Mouse (Mus musculus): ENCODE measurements around the gene Slc29a1. TPM values are rescaled to one million over a fixed set of nuclear protein-coding genes. Genes with fewer than 3 reads are reported as not detected.

The Slc29a1 gene
- polyA plus RNA-seq, 1 experiment = 132 TPM

- H3K4me1 ChIP-seq (ENCODE audit: control insufficient read depth, insufficient read depth, low read length) = no peaks in the 10 kb centered on the region
- H3K36me3 ChIP-seq (ENCODE audit: control insufficient read depth, insufficient read depth, low read length, poor library complexity, severe bottlenecking) = no peaks in the 10 kb centered on the region
- H3K9me3 ChIP-seq (replicated peaks; ENCODE audit: control insufficient read depth, insufficient read depth, low read length, poor library complexity, severe bottlenecking) = no peaks in the 10 kb centered on the region
- TF ChIP-seq EP300 (IDR thresholded peaks at IDR 0.05; ENCODE audit: insufficient read depth, low read depth, low read length) (no peak), POLR2A (IDR thresholded peaks at IDR 0.05; ENCODE audit: insufficient read depth, low read length) (peak; percentile 45)
- H3K4me3 ChIP-seq (ENCODE audit: low read depth, low read length) = peak within 1 kb of the TSS; percentile 79
- H3K27me3 ChIP-seq (ENCODE audit: control insufficient read depth, insufficient read depth, low read length, poor library complexity, severe bottlenecking) = no peaks in the 10 kb centered on the region
- H3K9ac ChIP-seq (ENCODE audit: low read depth, poor library complexity, severe bottlenecking) = peak within 1 kb of the TSS; percentile 78
- H3K27ac ChIP-seq (ENCODE audit: insufficient read depth, low read length) = no peak within 1 kb of the TSS
Measured at GRCm38 (mm10) chr17:45555452-45556106, 43.8 kb downstream of the Slc29a1 start, which contains the start of gene Nfkbie. Nfkbie (plus strand) TSS chr17:45555703.

DNA sequence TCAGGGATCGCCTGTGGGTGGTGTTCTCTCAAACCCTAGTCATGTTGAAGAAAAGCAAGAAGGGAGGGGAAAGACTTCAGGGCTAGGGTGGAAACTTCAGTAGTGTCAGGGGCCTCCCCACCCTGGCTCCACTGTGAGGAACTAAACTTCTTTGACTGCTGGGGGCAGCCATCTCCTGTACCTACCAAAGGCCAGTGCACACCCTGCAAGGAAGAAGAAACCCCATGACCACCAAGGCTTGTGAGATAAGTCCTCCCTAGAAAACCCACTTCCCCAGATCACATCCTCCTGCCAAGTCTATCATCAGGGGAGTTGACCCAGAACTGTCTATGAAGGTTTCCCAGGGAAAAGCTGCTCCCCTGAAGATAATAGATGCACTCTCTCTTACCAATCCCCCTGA is 45.0 kb downstream of the Slc29a1 start:
- TF ChIP-seq EP300 (IDR thresholded peaks at IDR 0.05; ENCODE audit: insufficient read depth, low read depth, low read length) (no peak), CTCF (IDR thresholded peaks at IDR 0.05; ENCODE audit: low read depth, low read length) (no peak), POLR2A (IDR thresholded peaks at IDR 0.05; ENCODE audit: insufficient read depth, low read length) (no peak)
- no peak overlapping the region for H3K27ac ChIP-seq (ENCODE audit: insufficient read depth, low read length)
- H3K9ac ChIP-seq (ENCODE audit: low read depth, poor library complexity, severe bottlenecking) = no peak overlapping the region
- no peak overlapping the region for H3K4me3 ChIP-seq (ENCODE audit: low read depth, low read length)
- no peaks in the 10 kb centered on the region for H3K36me3 ChIP-seq (ENCODE audit: control insufficient read depth, insufficient read depth, low read length, poor library complexity, severe bottlenecking)
- no peaks in the 10 kb centered on the region for H3K9me3 ChIP-seq (replicated peaks; ENCODE audit: control insufficient read depth, insufficient read depth, low read length, poor library complexity, severe bottlenecking)
- no peaks in the 10 kb centered on the region for H3K4me1 ChIP-seq (ENCODE audit: control insufficient read depth, insufficient read depth, low read length)
- no peaks in the 10 kb centered on the region for H3K27me3 ChIP-seq (ENCODE audit: control insufficient read depth, insufficient read depth, low read length, poor library complexity, severe bottlenecking)

DNA sequence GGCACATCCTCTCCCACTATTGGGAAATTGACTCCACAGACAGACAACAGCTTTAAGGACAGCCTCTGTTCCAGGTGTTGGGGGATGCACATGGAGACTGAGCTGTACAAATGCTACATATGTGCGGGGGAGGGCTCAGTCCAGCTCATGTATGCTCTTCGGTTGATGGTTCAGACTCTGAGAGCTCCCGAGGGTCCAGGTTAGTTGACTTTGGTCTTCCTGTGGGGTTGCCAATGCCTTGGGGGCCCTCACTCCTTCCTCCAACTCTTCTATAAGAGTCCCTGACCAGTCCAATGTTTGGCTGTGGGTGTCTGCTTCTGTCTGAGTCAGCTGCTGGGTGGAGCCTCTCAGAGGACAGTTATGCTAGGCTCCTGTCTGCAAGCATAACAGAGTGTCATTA is 46.3 kb downstream of the Slc29a1 start:
- H3K27me3 ChIP-seq (ENCODE audit: control insufficient read depth, insufficient read depth, low read length, poor library complexity, severe bottlenecking) = no peaks in the 10 kb centered on the region
- H3K4me3 ChIP-seq (ENCODE audit: low read depth, low read length) = no peak overlapping the region
- no peak overlapping the region for H3K27ac ChIP-seq (ENCODE audit: insufficient read depth, low read length)
- TF ChIP-seq CTCF (IDR thresholded peaks at IDR 0.05; ENCODE audit: low read depth, low read length) (no peak), EP300 (IDR thresholded peaks at IDR 0.05; ENCODE audit: insufficient read depth, low read depth, low read length) (no peak), POLR2A (IDR thresholded peaks at IDR 0.05; ENCODE audit: insufficient read depth, low read length) (no peak)
- H3K9me3 ChIP-seq (replicated peaks; ENCODE audit: control insufficient read depth, insufficient read depth, low read length, poor library complexity, severe bottlenecking) = no peaks in the 10 kb centered on the region
- no peaks in the 10 kb centered on the region for H3K4me1 ChIP-seq (ENCODE audit: control insufficient read depth, insufficient read depth, low read length)
- no peaks in the 10 kb centered on the region for H3K36me3 ChIP-seq (ENCODE audit: control insufficient read depth, insufficient read depth, low read length, poor library complexity, severe bottlenecking)
- no peak overlapping the region for H3K9ac ChIP-seq (ENCODE audit: low read depth, poor library complexity, severe bottlenecking)

DNA sequence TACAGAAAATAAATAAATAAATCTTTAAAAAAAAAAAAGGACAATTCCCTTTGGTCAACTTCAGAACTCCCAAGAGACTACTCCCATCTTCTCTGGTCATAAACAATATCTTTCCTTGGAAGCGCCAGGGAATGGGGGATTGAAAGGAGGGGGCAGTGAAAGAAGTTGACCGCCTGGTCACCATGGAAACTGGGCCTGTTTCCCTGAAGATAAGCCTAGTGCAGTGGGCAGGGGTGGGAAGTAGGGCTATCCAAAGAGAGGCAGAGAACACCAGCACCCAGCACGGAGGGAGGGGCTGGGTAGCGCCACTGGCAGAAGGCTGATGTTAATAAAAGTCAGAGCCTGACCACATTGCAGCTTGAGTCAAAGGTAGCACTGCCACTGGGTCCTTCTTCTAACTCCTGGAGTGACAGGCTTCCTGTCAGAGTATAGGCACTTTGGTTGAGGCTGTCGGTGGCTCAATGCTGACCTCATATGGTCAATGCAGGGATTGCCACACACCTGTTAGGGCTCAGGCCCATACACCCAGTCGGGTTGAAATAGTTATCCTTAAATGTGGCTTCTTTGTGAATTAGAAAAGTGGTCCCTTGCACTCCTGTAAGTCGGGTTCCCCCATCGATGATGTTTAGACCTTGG is 47.5 kb downstream of the Slc29a1 start:
- H3K4me3 ChIP-seq (ENCODE audit: low read depth, low read length) = no peak overlapping the region
- H3K4me1 ChIP-seq (ENCODE audit: control insufficient read depth, insufficient read depth, low read length) = no peaks in the 10 kb centered on the region
- no peaks in the 10 kb centered on the region for H3K27me3 ChIP-seq (ENCODE audit: control insufficient read depth, insufficient read depth, low read length, poor library complexity, severe bottlenecking)

DNA sequence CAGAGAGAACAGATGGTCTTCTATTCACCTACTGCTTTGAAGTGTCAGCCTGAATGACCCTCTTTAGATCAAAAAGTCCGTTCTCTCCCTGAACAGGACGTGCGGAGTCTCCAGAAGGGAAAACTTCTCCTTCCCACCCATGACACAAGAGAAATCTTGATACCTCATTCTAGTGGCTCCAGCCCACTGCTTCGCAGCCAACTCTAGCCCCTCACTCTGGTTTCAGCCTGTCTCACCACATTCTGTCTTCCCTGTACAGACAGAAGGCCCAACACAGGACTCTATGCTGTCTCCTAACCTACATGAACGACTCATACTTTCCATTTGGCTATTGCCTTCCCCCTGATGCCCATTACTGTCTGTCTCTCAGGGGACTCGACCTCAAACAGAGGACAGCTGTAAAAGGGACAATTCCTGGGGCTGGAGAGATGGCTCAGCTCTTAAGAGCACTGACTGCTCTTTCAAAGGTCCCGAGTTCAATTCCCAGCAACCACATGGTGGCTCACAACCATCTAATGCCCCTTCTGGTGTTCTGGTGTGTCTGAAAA is 48.1 kb downstream of the Slc29a1 start:
- Histone ChIP-seq H3K27me3 (ENCODE audit: control insufficient read depth, insufficient read depth, low read length, poor library complexity, severe bottlenecking) (no peaks in the 10 kb centered on the region), H3K4me3 (ENCODE audit: low read depth, low read length) (no peak overlapping the region), H3K9me3 (replicated peaks; ENCODE audit: control insufficient read depth, insufficient read depth, low read length, poor library complexity, severe bottlenecking) (no peaks in the 10 kb centered on the region), H3K9ac (ENCODE audit: low read depth, poor library complexity, severe bottlenecking) (no peak overlapping the region), H3K36me3 (ENCODE audit: control insufficient read depth, insufficient read depth, low read length, poor library complexity, severe bottlenecking) (no peaks in the 10 kb centered on the region), H3K27ac (ENCODE audit: insufficient read depth, low read length) (no peak overlapping the region), H3K4me1 (ENCODE audit: control insufficient read depth, insufficient read depth, low read length) (no peaks in the 10 kb centered on the region)
- TF ChIP-seq CTCF (IDR thresholded peaks at IDR 0.05; ENCODE audit: low read depth, low read length) = no peak
- TF ChIP-seq EP300 (IDR thresholded peaks at IDR 0.05; ENCODE audit: insufficient read depth, low read depth, low read length) = no peak
- TF ChIP-seq POLR2A (IDR thresholded peaks at IDR 0.05; ENCODE audit: insufficient read depth, low read length) = no peak

More for the DNA sequence above, 47.5 kb downstream of the Slc29a1 start:
- Histone ChIP-seq H3K9ac (ENCODE audit: low read depth, poor library complexity, severe bottlenecking) (no peak overlapping the region), H3K27ac (ENCODE audit: insufficient read depth, low read length) (no peak overlapping the region), H3K9me3 (replicated peaks; ENCODE audit: control insufficient read depth, insufficient read depth, low read length, poor library complexity, severe bottlenecking) (no peaks in the 10 kb centered on the region), H3K36me3 (ENCODE audit: control insufficient read depth, insufficient read depth, low read length, poor library complexity, severe bottlenecking) (no peaks in the 10 kb centered on the region)
- no peak for TF ChIP-seq EP300 (IDR thresholded peaks at IDR 0.05; ENCODE audit: insufficient read depth, low read depth, low read length)
- TF ChIP-seq POLR2A (IDR thresholded peaks at IDR 0.05; ENCODE audit: insufficient read depth, low read length) = no peak
- peak; percentile 91 for TF ChIP-seq CTCF (IDR thresholded peaks at IDR 0.05; ENCODE audit: low read depth, low read length)

DNA sequence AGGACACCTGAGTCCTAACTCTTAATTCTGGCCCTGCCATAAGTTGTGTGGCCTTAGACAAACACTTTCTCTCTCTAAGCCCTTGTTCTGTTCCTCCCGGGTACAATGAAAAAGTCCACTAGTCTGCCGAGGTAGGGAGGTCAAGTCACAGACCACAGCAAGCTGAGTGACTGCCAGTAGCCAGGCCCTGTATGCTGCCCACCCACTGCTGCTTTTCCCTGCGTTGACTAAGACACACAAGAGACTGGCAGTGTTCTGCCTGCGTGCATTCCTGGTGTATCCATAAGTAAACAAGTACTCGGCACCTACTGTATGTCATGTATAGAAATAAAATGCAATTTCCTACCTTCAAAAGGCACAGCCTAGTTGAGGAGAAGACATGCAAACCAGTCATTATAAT is 49.2 kb downstream of the Slc29a1 start:
- Histone ChIP-seq H3K27me3 (ENCODE audit: control insufficient read depth, insufficient read depth, low read length, poor library complexity, severe bottlenecking) (no peaks in the 10 kb centered on the region), H3K27ac (ENCODE audit: insufficient read depth, low read length) (no peak overlapping the region)

More for the DNA sequence above, 49.2 kb downstream of the Slc29a1 start:
- no peaks in the 10 kb centered on the region for H3K9me3 ChIP-seq (replicated peaks; ENCODE audit: control insufficient read depth, insufficient read depth, low read length, poor library complexity, severe bottlenecking)
- TF ChIP-seq CTCF (IDR thresholded peaks at IDR 0.05; ENCODE audit: low read depth, low read length) (no peak), EP300 (IDR thresholded peaks at IDR 0.05; ENCODE audit: insufficient read depth, low read depth, low read length) (no peak), POLR2A (IDR thresholded peaks at IDR 0.05; ENCODE audit: insufficient read depth, low read length) (no peak)
- no peak overlapping the region for H3K4me3 ChIP-seq (ENCODE audit: low read depth, low read length)
- no peaks in the 10 kb centered on the region for H3K36me3 ChIP-seq (ENCODE audit: control insufficient read depth, insufficient read depth, low read length, poor library complexity, severe bottlenecking)
- no peaks in the 10 kb centered on the region for H3K4me1 ChIP-seq (ENCODE audit: control insufficient read depth, insufficient read depth, low read length)
- H3K9ac ChIP-seq (ENCODE audit: low read depth, poor library complexity, severe bottlenecking) = peak overlapping the region; percentile 91

All from ES-Bruce4 (cell line).